Mouse (Mus musculus): ENCODE results near the gene Ctnna3. TPM values are rescaled to one million over a fixed set of nuclear protein-coding genes. Genes with fewer than 3 reads are reported as not detected.

The Ctnna3 gene
- polyA plus RNA-seq, 1 experiment, result 0.01 TPM

- H3K79me3 ChIP-seq (ENCODE audit: low read depth), result no peaks in the 10 kb centered on the region
- H3ac ChIP-seq (ENCODE audit: control insufficient read depth, insufficient read length, low read depth), result no peak overlapping the region
- H3K4me3 ChIP-seq (ENCODE audit: insufficient read depth, poor library complexity, severe bottlenecking), result no peak overlapping the region
- H3K36me3 ChIP-seq (ENCODE audit: control insufficient read depth, insufficient read depth), result no peaks in the 10 kb centered on the region
- no peaks in the 10 kb centered on the region for H3K79me2 ChIP-seq (ENCODE audit: control insufficient read depth, insufficient read depth)
- H3K27me3 ChIP-seq (ENCODE audit: control insufficient read depth, insufficient read depth, insufficient read length), result no peaks in the 10 kb centered on the region
- TF ChIP-seq FOSL1 (IDR thresholded peaks at IDR 0.05; ENCODE audit: insufficient read depth, low read length, poor library complexity, severe bottlenecking) (no peak), MYOG (IDR thresholded peaks at IDR 0.05; ENCODE audit: control insufficient read depth, extremely low read depth, insufficient read length) (no peak), CTCF (IDR thresholded peaks at IDR 0.05; ENCODE audit: control insufficient read depth, insufficient read depth, insufficient read length) (no peak), CEBPB (IDR thresholded peaks at IDR 0.05; ENCODE audit: low read depth) (no peak), MYOD1 (IDR thresholded peaks at IDR 0.05; ENCODE audit: control insufficient read depth, insufficient read length, low read depth) (no peak), MAX (IDR thresholded peaks at IDR 0.05) (no peak), USF1 (IDR thresholded peaks at IDR 0.05; ENCODE audit: low read depth) (no peak)
These were observed 25.4 kb downstream of the Ctnna3 start for GRCm38 (mm10) chr10:63455110-63455878.

GRCm38 (mm10) chr10:63457292-63458128 is 27.6 kb downstream of the Ctnna3 start:
- Histone ChIP-seq H3K36me3 (ENCODE audit: control insufficient read depth, insufficient read depth) (no peaks in the 10 kb centered on the region), H3K27me3 (ENCODE audit: control insufficient read depth, insufficient read depth, insufficient read length) (no peaks in the 10 kb centered on the region), H3K79me3 (ENCODE audit: low read depth) (no peaks in the 10 kb centered on the region), H3ac (ENCODE audit: control insufficient read depth, insufficient read length, low read depth) (no peak overlapping the region), H3K79me2 (ENCODE audit: control insufficient read depth, insufficient read depth) (no peaks in the 10 kb centered on the region), H3K4me3 (ENCODE audit: insufficient read depth, poor library complexity, severe bottlenecking) (no peak overlapping the region)
- TF ChIP-seq MYOG (IDR thresholded peaks at IDR 0.05; ENCODE audit: control insufficient read depth, extremely low read depth, insufficient read length) (no peak), MYOD1 (IDR thresholded peaks at IDR 0.05; ENCODE audit: control insufficient read depth, insufficient read length, low read depth) (no peak), MAX (IDR thresholded peaks at IDR 0.05) (no peak), CEBPB (IDR thresholded peaks at IDR 0.05; ENCODE audit: low read depth) (no peak), FOSL1 (IDR thresholded peaks at IDR 0.05; ENCODE audit: insufficient read depth, low read length, poor library complexity, severe bottlenecking) (no peak), USF1 (IDR thresholded peaks at IDR 0.05; ENCODE audit: low read depth) (no peak), CTCF (IDR thresholded peaks at IDR 0.05; ENCODE audit: control insufficient read depth, insufficient read depth, insufficient read length) (no peak)

- Histone ChIP-seq H3K79me3 (ENCODE audit: low read depth) (no peaks in the 10 kb centered on the region), H3K27me3 (ENCODE audit: control insufficient read depth, insufficient read depth, insufficient read length) (no peaks in the 10 kb centered on the region), H3K4me3 (ENCODE audit: insufficient read depth, poor library complexity, severe bottlenecking) (no peak overlapping the region), H3K79me2 (ENCODE audit: control insufficient read depth, insufficient read depth) (no peaks in the 10 kb centered on the region), H3ac (ENCODE audit: control insufficient read depth, insufficient read length, low read depth) (no peak overlapping the region), H3K36me3 (ENCODE audit: control insufficient read depth, insufficient read depth) (no peaks in the 10 kb centered on the region)
- no peak for TF ChIP-seq CTCF (IDR thresholded peaks at IDR 0.05; ENCODE audit: control insufficient read depth, insufficient read depth, insufficient read length)
- no peak for TF ChIP-seq MYOG (IDR thresholded peaks at IDR 0.05; ENCODE audit: control insufficient read depth, extremely low read depth, insufficient read length)
- TF ChIP-seq CEBPB (IDR thresholded peaks at IDR 0.05; ENCODE audit: low read depth), result no peak
- TF ChIP-seq MAX (IDR thresholded peaks at IDR 0.05), result no peak
- no peak for TF ChIP-seq MYOD1 (IDR thresholded peaks at IDR 0.05; ENCODE audit: control insufficient read depth, insufficient read length, low read depth)
- TF ChIP-seq USF1 (IDR thresholded peaks at IDR 0.05; ENCODE audit: low read depth), result no peak
- no peak for TF ChIP-seq FOSL1 (IDR thresholded peaks at IDR 0.05; ENCODE audit: insufficient read depth, low read length, poor library complexity, severe bottlenecking)
These were observed 31.0 kb downstream of the Ctnna3 start for GRCm38 (mm10) chr10:63460935-63461334.

GRCm38 (mm10) chr10:63472473-63472872 is 42.6 kb downstream of the Ctnna3 start:
- H3K27me3 ChIP-seq (ENCODE audit: control insufficient read depth, insufficient read depth, insufficient read length), result no peaks in the 10 kb centered on the region
- no peaks in the 10 kb centered on the region for H3K79me2 ChIP-seq (ENCODE audit: control insufficient read depth, insufficient read depth)
- no peaks in the 10 kb centered on the region for H3K79me3 ChIP-seq (ENCODE audit: low read depth)
- no peak overlapping the region for H3ac ChIP-seq (ENCODE audit: control insufficient read depth, insufficient read length, low read depth)
- no peak overlapping the region for H3K4me3 ChIP-seq (ENCODE audit: insufficient read depth, poor library complexity, severe bottlenecking)
- TF ChIP-seq CEBPB (IDR thresholded peaks at IDR 0.05; ENCODE audit: low read depth) (no peak), FOSL1 (IDR thresholded peaks at IDR 0.05; ENCODE audit: insufficient read depth, low read length, poor library complexity, severe bottlenecking) (no peak), USF1 (IDR thresholded peaks at IDR 0.05; ENCODE audit: low read depth) (no peak), MAX (IDR thresholded peaks at IDR 0.05) (no peak), CTCF (IDR thresholded peaks at IDR 0.05; ENCODE audit: control insufficient read depth, insufficient read depth, insufficient read length) (no peak), MYOG (IDR thresholded peaks at IDR 0.05; ENCODE audit: control insufficient read depth, extremely low read depth, insufficient read length) (no peak), MYOD1 (IDR thresholded peaks at IDR 0.05; ENCODE audit: control insufficient read depth, insufficient read length, low read depth) (no peak)
- no peaks in the 10 kb centered on the region for H3K36me3 ChIP-seq (ENCODE audit: control insufficient read depth, insufficient read depth)

GRCm38 (mm10) chr10:63476167-63476647 is 46.3 kb downstream of the Ctnna3 start:
- TF ChIP-seq MYOD1 (IDR thresholded peaks at IDR 0.05; ENCODE audit: control insufficient read depth, insufficient read length, low read depth) (no peak), USF1 (IDR thresholded peaks at IDR 0.05; ENCODE audit: low read depth) (no peak), MYOG (IDR thresholded peaks at IDR 0.05; ENCODE audit: control insufficient read depth, extremely low read depth, insufficient read length) (no peak), FOSL1 (IDR thresholded peaks at IDR 0.05; ENCODE audit: insufficient read depth, low read length, poor library complexity, severe bottlenecking) (no peak), CEBPB (IDR thresholded peaks at IDR 0.05; ENCODE audit: low read depth) (no peak), MAX (IDR thresholded peaks at IDR 0.05) (no peak), CTCF (IDR thresholded peaks at IDR 0.05; ENCODE audit: control insufficient read depth, insufficient read depth, insufficient read length) (no peak)
- Histone ChIP-seq H3ac (ENCODE audit: control insufficient read depth, insufficient read length, low read depth) (no peak overlapping the region), H3K4me3 (ENCODE audit: insufficient read depth, poor library complexity, severe bottlenecking) (no peak overlapping the region), H3K79me3 (ENCODE audit: low read depth) (no peaks in the 10 kb centered on the region), H3K79me2 (ENCODE audit: control insufficient read depth, insufficient read depth) (no peaks in the 10 kb centered on the region), H3K36me3 (ENCODE audit: control insufficient read depth, insufficient read depth) (no peaks in the 10 kb centered on the region), H3K27me3 (ENCODE audit: control insufficient read depth, insufficient read depth, insufficient read length) (no peaks in the 10 kb centered on the region)
